Mouse (Mus musculus) ES-CJ7 (cell line): Measurements from ENCODE around the gene Mboat2.
A peak's percentile ranks its signal among the peaks of the same experiment; 100 is the strongest.

Experiments
- DNase-seq: peaks from one replicate; pipeline ENCODE4 v3.0.0; 2011; ENCODE audit warnings: low read depth, low spot score

Mboat2 gene

DNA sequence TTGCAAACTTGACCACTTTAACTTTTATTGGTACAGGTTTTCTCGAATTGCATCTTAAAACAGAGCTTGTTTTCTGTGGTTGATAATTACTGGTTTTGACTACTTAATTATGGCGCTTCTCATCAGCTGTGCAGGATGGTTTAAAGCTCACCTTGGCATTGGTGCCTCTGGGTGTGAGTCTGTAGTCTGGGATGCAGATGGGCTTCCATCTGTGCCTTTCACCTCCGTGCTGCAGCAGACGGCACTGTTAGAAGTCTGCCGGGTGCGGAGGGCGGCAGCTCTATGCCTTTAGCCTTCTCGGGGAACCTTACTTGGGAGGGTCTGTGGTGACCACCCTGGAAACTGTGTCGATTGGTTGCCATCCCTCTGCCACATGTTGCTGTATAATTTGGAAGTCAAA lies 29.8 kb downstream of the Mboat2 start:
- DNase-seq, result no peak

DNA sequence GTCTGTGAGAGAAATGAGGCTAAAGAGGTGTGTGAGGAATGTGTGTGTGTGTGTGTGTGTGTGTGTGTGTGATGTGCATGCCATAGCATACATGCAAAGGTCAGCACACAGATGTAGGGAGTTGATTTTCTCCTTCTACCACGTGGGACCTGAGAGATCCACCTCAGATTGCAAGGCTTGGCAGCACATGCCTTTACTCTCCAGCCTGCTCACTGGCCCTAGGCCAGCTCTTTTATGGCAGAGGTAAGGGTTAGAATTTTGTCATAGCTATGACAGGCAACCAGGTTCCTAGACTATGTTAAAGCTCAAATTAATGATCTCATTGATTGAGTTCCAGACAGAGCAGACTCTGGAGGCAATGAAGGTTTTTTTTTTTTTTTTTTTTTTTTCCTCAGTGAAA lies 33.1 kb downstream of the Mboat2 start:
- DNase-seq, result no peak

DNA sequence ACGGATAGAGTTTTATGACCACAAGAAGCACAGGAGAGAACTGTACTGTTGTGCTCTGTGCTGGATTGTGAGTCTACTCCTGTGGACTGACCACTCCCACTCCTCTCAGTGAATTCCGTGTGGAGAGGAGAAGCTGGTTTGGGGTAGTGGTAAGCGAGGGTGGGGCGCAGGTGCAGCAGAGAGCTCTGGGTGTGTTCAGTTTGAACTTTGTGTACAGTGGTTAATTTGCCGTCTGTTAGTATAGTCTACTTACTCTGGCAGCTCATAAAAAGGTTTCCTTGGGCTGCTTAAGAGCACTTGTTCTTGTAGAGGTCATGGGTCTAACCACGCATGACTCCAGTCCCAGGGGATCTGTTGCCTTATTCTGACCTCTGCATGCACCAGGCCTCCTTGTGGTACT lies 36.0 kb downstream of the Mboat2 start:
- DNase-seq, result no peak

DNA sequence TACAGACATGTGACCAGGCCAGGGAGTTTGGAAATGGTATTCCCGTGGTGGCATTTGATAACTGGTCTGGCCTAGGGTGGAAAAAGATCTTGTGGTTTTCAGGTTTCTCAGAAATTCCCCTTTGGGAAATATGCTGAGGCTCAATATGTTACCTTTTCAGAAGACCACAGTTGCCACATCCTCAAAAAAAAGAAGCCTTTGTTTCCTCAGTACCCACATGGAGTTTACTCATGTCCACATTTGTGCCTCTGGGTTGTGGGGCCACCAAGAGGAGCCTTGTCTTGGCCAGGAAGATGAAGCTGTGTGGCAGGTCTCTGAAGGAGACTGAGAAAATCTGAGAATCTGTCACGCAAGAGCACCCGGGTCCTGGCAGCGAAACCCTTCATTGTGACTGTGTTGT lies 38.0 kb downstream of the Mboat2 start:
- DNase-seq, result no peak

DNA sequence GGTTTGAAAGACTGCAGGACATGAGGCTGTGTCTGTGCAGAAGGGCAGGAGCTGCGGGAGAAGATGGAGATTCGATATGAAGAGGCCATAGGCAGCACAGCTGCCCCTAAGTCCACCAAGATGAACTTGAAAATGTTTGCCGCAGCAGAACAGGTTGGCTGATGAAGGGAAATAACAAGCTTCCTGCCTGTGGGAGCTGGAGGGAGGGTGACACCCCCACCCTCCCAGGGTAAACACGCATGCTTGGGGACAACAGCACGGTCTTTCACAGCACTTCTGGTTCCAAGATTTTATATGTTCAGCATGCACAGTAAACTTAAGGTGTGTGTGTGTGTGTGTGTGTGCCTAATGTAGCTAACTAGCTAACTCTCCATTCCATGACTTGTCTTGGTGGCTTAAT lies 38.6 kb downstream of the Mboat2 start:
- DNase-seq, result no peak

DNA sequence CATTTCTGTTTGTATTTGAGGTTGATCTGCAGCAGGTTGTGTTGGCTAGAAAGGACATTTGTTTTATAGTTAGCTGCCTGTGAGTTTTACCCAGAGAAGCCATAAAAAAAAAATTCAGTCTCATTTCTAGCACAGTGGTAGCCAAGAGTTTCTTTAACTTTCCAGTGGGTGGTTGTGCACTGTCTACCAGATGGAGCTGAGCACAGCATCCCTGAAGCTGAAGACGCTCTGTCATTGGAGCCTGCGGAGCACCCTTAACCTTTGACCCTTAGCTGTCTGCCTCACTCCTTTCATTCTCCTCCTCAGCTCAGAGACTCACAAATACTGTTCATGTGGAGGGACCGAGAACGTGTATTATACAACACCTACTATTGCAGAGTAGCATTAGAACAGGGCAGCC lies 40.2 kb downstream of the Mboat2 start:
- no peak for DNase-seq

DNA sequence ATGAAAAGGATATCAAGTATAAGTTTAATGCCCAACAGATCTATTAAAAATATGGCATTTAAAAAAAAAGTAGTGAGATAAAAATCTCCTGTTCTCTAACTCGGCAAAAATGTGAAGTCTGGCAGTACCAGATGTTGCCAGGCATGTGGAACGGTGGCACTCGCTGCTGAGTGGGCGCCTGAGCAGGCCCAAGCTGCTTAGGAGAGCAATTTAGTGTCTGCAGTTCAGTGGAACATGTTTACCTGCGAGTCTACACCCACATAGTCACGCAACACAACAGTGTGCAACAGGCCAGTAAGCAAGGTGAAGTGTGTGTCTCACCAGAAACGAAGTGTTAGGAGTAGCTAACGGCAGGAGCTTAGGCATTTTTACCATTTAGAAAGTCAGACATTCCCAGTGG lies 41.6 kb downstream of the Mboat2 start:
- DNase-seq, result no peak

DNA sequence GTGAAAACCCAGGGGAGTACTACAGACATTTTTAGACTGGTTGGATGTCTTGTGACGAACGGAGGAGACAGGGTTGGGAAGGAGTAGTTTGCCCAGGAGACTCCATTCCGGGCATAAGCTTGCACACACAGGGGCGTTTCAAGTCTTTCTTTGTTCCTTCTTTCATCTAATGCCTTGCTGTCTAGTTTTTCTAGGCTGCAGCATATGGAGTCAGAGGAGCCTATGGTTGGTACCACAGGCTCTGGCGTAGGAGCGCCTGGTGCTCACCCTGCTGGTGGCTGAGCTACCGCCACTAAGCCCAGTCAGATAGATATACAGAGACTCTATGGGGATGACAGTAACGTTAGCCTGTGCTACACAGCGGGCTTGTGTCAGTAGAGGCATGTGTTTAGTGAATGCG lies 42.0 kb downstream of the Mboat2 start:
- no peak for DNase-seq

DNA sequence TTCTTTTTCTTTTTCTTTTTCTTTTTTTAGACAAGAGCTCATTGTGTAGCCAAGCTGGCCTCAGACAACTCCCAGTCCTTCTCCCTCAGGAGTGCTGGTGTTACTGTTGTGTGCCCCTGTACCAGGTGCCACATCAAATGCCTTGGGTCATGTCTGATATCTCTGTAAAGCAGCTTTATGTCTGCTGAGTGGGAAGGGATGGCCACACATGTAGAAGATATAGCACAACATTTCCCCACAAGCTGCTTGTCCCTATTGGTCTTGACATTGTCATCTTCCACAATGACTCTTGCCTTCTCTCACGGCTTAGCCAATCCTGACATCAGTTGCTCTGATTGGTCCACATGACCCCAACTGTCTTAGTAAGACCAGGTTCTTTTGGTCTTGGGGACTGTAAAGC lies 45.2 kb downstream of the Mboat2 start:
- no peak for DNase-seq

DNA sequence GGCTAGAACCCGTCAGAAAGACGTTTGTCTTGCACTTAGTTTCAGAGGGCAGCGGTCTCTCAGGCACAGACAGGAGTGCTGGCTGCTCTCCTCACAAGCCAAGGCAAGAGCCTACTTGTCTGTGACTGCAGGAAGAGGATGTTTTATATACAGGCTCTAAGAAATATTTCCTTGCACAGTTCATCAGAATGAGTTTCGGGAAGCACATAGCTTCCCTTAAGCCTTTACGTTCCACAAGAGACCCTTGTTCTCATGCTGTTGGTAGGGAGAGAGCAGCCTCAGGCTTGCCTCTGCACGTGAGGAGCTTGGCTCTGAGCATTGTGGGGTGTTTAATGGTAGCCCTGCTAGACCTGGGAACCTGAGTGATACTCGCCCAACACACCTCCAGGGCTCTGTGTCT lies 46.6 kb downstream of the Mboat2 start:
- DNase-seq, result no peak

DNA sequence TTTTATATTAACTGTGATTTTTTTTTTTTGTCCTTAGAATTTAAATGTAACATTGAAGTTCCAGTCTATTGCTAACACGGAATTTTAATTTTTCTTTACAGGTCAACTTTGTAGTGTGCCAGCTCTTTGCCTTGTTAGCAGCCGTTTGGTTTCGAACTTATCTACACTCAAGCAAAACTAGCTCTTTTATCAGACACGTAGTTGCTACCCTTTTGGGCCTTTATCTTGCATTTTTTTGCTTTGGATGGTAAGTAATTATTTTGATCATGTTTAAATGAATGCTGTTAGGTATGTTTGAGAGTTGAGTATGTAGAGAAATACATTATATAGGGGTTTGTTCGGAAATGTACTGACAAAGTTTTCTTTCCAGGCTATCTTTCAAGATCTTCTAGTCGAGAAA lies 47.4 kb downstream of the Mboat2 start:
- no peak for DNase-seq

DNA sequence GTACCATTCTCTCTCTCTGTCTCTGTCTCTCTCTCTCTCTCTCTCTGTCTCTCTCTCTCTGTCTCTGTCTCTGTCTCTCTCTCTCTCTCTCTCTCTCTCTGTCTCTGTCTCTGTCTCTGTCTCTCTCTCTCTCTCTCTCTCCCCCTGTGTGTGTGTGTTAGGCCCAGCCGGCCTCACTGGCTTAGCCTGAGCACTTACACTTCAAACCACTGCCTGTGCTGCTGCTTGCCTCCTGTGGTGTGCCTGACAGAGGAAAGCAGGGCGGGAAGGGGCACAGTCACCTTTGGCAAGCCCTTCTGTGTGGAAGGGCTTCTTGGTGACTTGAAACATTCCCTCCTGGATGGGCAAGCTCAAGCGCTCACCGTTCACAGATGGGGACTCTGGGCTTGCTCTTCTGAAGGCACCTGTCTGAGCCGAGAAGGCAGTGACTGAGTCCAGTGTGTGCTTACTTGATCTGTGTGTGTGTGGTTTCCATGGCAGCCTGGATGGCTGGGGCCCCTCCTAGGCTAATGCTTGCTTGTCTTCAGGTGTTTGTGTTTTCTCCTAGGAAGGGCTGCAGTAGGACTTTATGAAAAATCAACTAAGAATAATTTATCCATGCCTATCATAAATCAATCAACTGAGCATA lies 48.2 kb downstream of the Mboat2 start:
- no peak for DNase-seq

DNA sequence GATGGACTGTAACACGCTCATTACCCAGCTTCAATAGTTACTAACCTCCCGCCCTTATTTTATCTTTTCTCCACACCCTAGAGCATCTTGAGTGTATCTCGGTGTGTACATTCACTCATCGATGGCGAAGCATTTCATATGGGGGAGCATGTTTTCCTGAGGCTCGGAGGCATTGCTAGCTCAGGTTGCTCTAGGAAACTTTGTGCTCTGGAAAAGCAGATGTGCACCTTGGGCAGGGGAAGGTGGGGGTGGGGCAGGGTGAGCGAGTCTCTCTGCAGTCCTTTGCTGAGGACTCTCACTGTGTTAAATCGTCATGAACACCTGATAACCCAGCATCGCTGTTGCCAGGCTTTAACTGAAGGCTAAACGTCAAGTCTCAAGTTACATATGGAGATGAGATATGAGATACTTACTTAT lies 48.9 kb downstream of the Mboat2 start:
- no peak for DNase-seq

DNA sequence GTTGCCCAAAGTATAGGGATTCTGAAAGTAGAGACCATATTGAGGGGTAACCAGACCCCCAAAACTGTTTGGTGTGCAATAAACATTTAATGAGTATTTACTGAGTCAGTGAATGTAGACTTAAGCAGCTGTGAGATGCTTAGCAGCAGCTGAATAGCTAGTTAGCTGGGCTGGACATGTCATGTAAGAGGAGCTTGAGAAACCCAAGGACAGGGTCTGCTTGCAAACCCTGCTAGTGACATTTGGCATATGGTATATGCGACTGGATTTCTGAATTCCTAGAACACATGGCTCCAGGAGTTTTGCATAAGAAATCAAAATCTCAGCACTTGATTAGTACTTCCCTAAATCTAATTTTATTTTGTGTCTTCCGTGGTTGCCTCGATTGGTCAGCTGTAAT lies 52.6 kb downstream of the Mboat2 start:
- no peak for DNase-seq

DNA sequence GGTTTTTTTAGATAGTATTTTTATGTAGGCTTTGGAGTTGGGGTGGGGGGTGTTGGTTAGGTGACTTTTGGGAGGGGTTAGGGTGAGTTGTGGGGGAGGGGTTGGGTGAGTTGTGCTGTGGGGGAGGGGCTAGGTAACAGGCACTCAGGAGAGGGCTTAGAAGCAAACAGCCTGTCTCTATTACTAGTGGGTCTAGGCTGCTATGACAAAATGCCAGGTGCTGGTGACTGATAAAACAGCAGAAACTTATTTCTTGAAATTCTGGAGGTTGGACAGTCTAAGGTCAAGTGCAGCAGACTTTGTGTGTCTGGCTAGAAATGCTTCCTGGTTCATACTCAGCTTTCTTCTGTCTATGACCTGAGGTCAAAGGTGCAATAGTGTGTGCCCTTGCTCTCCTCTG lies 56.1 kb downstream of the Mboat2 start:
- DNase-seq, result peak; percentile 16

DNA sequence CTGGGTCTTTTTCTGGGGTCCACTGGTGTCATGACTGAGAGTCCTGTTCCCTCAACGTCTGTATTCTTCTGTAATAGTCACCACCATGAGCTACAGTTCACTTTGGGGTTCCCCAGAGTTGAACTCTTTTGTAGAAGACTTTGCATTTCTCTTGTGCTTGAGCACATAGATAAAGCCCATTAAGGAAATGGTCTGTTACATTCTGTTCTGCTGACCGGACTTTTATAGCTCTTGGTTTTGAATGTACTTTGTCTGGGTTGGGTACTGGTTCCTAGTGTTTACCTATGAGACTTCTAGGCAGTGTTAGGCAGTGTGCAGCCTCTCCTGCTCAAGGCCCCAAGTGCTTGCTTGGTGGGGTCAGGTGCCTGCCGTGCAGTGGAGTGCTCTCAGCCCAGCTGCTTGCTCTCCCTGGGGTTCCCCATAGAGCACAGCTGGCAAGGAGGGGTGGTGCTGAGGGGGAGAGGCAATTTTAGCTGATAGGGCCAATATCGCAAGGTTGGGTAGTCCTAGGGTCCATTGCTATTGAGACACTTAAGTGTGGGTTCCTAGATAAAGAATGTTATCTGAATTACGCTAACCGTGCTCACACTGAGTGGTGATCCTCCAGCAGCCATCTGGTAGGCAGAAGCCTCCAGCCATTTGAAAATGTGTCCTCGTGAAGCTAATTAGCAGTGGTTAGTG lies 58.8 kb downstream of the Mboat2 start:
- no peak for DNase-seq

DNA sequence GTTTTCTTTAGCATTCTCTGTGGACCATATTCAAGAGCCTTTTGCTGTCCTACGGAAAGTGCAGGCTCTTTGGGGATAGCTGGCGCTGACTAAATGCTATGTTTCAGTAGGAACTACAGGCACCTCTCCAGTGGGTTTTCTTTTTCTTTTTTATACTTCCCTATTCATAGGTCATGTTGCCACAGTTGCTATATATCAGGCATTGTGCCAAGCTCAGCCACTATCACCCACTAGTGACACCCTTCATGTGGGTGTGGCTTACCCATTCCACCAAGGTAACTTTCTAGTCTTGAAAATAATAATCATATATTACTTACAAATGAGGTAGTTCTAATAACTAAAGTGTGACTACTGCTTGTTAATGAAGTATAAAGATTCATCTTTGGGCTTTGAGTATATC lies 59.5 kb downstream of the Mboat2 start:
- no peak for DNase-seq

DNA sequence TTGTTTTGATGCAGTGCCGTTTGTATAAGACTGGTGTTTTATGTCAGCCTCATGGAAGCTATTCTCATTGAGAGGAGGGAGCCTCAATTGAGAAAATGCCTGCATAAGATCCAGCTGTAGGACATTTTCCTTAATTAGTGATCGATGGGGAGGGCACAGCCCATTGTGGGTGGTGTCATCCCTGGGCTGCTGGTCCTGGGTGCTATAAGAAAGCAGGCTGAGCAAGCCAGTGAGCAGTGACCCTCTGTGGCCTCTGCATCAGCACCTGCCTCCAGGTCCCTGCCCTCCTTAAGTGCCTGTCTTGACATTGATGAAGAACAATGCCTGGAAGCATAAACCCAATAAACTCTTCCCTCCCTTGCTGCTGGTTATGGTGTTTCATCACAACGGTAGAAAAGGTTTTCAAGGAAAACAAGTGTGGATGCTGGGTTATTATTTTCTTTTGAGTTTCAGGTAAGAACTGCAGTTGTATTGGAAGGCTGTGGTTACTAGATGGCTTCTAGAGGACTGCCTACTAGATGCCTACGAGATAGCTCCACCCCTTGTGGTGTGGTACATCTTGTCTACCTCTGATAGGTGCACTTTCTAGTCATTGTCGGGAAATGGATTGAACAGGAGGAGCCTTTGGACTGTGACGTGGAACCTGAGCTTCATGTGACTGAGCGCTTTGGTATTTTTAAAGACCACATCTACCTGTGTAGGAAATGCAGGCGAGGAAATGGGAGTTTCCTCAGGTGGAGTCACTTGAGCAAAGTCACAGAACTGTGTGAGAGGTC lies 60.2 kb downstream of the Mboat2 start:
- no peak for DNase-seq

DNA sequence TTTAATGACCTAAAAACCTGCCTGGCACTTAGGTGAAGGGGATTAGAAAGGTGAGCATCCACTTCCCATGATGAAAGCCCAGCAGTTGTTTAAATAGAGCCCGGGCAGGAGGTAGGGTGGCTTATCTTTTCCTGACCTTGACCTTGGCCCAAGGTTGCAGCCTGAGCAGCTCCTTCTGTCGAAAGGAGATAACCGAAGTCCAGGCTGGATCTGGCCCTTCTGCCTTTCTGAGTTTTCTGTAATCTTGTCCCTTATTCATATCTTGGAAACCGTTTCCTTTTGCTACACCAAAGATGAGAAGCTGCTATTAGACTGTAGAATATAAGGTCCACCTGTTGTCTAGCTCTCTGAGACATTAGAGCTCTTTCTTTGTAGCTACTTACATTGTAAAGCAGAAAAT lies 61.9 kb downstream of the Mboat2 start:
- peak; percentile 23 for DNase-seq

DNA sequence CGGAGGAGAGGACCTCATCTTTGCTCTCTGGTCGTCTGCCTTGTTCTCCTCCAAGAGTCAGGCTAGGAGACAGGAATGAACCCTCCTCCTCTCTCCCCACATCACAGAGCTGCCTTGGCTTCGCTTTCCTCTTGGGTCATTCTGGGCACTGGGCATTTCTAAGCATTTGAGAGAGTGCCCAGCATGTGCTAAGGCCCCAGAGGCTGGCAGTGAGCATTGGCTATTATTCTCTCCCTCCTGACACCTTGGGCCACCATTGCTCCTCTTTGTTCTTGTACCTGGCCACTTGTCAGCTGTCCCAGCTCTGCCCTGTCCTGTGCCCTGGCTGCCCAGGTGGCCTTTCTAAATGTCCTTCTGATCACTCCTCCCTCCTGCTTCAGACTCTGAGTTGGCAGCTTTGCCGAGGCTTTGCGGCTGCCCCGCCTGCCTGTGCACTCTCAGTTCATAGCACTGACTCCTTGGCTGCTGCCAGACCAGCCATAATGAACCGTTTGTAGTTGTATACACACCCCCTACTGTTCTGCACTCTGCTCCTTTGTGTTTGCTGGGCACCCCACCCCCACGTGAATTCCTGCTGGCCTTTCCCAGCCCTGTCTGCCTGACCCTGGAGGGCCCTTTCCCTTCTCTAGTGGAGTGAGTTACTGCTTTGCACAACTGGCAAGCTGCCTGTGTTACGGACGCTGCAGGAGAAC lies 63.2 kb downstream of the Mboat2 start:
- DNase-seq, result peak; percentile 77

DNA sequence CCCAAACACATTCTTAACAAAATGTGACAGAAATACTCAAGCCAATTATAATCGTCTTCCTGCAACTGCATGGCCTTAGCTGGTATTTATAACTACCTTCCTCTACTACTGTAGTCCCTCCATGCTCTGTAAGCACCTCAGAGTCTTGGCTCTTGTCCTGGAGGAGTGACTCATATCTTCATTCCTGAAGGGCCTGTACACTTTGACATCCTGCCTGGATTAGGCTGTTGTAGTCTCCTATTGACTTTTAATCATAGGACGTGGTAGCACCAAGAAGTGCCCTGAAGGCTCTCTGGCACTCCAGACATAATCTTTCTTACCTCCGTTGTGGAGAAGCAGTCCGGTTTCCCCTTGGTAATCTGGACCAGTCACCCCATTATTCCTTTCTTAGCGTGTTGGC lies 64.7 kb downstream of the Mboat2 start:
- DNase-seq, result no peak

DNA sequence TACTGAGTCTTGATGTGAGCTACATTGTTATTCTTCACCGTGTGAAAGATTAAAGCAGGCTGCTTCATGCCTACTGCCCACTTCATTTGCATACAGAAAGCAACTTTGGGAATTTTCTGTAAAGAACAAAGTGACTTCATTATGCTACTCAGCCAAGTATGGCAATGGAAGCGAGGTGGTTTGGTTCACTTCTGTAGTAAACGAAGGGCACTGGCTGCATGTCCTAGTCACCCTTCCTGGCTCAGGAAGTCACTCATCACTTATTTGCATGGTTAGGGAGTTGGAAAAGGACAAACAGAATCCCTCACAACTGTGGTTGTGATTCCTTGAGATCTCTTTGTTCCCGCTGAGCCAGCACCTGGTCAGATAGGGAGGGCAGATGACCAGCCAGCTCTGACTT lies 66.7 kb downstream of the Mboat2 start:
- no peak for DNase-seq
